Mouse (Mus musculus) left cerebral cortex, adult 11 months (tissue): Measurements from ENCODE around the gene Pgbd5.

Experiments used
- DNase-seq: peaks from one replicate; pipeline ENCODE4 v3.0.0; 2022; ENCODE audit warnings: low spot score

Pgbd5 gene

GRCm38 (mm10) chr8:124346852-124347523 is 92.5 kb downstream of the Pgbd5 start:
- DNase-seq = no peak

GRCm38 (mm10) chr8:124345098-124345497 is 94.4 kb downstream of the Pgbd5 start:
- DNase-seq = no peak

- no peak for DNase-seq
These were observed 95.5 kb downstream of the Pgbd5 start for GRCm38 (mm10) chr8:124343991-124344390.

GRCm38 (mm10) chr8:124343151-124343550 is 96.3 kb downstream of the Pgbd5 start:
- DNase-seq = no peak

DNA sequence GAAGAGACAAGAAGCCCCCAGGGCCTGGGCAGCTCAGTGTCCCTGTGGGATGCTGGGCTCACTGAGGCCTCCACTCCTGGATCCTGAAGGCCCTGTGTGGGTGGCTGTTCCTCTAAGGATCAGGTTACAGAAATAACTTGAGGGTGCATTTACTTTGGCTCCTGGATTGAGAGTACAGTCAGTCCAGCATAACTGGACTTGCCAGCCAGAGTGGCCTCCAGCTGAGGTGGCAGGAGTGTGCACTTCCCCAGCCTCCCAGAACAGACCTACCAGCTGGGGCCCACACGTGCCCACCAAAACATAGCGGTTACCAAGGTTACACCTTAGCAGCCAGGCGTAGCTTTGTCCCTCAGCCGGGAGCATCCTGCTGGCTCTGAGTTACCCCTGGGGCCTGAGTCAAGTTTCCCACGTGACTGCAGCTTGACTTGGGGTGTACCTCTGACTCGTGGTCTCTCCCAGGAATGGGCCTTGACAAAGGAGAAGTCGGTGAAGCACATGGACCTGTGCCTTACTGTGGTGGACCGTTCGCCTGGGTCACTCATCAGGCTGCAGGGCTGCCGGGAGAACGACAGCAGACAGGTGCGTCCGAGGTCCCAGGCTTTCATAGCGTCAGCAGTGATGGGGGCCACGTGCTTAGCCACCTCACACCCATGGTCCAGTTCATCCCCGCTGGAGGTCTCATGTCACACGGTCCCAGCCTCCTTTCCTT is 98.9 kb downstream of the Pgbd5 start:
- no peak for DNase-seq

DNA sequence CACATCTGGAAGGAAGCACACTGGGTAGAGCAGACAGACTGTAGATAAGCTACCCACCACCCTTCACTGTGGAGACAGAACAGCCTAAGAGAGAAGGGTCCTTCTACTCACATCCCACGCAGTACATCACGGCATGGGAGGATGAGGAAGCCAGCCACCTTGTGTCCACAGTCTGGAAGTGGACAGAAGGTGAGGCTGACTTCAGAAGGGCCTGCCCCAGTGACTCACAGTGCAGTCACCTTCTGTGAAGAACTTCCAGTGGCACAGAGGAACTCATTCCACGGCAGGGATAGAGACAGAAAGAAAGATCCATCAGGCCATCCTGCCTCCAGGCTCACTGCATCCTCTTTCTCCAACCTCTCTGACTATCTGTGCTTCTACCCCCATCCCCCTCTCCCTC is 99.7 kb downstream of the Pgbd5 start:
- DNase-seq = no peak

- no peak for DNase-seq
These were observed 103.2 kb downstream of the Pgbd5 start for GRCm38 (mm10) chr8:124336302-124336701.

GRCm38 (mm10) chr8:124331706-124332105 is 107.8 kb downstream of the Pgbd5 start:
- no peak for DNase-seq

GRCm38 (mm10) chr8:124331094-124331493 is 108.4 kb downstream of the Pgbd5 start:
- DNase-seq = no peak

DNA sequence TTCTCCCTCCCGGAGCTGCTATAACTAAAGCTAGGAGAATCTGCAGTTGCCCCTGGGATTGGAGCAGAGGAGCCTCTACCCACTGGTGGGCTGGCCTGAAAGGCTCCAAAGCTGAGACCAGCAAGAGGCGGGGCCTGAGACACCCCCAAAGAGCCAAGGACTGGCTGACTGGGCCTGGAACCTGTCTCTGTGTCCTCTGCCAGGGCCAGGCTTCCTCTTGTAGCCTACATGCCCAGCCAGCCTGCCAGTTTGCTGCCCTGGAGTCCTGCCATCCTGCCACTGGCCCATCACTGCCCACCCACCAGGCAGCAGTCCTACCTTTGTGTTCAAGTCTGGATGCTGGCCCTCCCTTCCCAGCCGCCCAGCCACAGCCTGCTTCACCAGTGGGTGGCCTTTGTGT is 109.0 kb downstream of the Pgbd5 start:
- no peak for DNase-seq

DNA sequence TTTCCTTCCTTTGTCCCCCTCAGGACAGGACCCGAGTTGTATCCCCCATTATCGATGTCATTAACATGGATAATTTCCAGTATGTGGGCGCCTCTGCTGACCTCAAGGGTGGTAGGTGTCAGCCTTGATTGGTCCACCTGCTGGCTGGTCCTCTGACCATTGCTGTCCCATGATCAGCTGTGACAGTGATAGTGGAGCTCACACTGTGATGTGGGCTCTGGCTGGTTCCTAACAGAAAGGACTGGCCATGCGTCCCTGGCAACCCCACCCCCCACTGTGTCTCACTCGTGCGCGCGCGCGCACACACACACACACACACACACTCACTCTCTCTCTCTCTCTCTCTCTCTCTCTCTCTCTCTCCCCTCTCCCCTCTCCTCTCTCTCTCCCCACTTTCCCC is 109.8 kb downstream of the Pgbd5 start:
- no peak for DNase-seq

DNA sequence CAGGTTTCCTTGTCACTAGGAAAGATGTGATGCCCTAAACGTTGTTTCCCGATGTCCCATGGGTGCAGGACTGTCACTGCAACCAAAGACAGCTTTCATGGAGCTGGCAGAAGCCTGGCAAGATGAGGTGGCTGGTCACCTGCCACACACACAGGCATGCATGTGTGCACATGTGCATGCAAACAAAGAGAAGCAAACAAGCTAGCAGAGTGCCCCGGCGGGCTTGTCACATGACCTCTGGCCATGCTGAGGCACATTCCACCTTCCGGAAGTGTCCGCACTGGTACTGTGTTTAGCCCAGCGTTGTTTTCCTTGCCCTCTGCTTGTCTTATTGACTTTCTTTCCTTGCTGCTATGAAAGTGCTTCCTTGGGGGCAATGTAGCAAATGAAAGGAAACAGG is 111.2 kb downstream of the Pgbd5 start:
- no peak for DNase-seq

DNA sequence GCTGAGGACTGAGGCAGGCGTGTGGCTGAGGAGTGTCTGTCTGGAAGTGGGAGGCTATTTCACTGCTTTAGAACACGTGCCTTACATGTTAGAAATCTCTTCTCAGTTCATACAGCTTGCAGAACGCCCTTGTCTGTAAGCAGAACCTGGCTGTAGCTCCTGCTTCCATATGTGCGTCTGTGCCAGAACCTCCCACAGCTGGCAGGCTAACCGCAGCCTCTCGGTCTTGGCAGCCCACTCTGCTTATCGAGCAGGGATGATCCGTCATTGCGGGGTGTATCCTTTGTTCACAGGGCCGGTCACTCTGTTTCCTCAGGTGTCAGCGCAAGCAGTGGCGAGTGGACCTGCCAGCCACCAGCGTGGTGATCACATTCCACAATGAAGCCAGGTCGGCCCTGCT is 116.1 kb downstream of the Pgbd5 start:
- peak; percentile 37 for DNase-seq

DNA sequence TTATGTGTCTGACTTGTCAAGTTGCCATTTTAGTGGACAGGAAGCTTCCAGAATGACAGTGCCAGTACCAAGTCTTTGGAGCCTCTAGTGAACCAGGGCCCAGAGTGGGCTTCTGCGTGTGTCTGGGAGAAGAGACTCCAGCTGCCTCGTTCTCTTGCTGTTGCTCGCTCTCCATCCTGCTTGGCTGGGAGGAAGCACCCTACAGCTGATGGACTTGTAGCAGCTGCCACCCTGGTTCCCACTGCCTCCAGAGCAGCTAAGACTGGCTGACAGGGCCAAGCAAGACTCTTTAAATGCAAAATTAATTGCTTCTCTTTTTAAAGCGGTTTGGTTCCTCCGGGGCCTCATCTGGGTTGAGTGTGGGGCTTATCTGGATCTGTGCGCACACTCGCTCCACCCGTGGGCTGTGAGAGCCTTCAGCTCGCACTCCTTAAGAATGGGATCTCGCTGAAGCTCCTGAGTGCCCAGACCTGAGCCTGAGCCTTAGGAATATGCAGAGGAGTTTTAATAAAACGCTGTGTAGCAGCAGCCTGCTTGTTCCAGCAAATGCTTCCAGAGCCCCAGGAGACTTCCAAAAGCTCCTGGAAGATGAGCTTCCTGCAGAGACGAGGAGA is 118.1 kb downstream of the Pgbd5 start:
- no peak for DNase-seq

GRCm38 (mm10) chr8:124319316-124319652 is 120.2 kb downstream of the Pgbd5 start:
- DNase-seq = no peak
